Comparison of ENCODE assay signal across 25 mouse cellular contexts in the genomic region with DNA sequence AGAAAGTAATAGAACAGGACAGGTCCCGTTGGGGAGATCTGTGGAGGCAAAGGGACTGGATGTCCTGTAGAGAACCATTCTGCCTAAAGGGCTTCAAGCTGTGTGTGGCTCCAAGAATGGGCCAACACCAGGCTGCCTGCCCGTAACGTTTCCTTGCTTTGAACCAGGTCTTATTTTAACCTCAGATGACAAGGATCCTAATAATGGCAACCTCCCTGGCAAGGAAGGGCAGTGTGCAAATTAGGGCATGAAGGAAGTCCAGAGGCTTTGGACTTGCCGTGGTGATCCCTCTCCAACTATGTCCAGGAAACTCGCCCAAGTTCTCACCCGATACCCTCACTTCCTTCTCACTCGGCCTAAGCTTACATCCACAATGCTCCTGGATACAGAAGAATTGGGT. TPM values are rescaled to one million over a fixed set of nuclear protein-coding genes. Genes with fewer than 3 reads are reported as not detected.
A peak's percentile ranks its signal among the peaks of the same experiment; 100 is the strongest.
DNase-seq lines count a peak whose midpoint lies in the region; ATAC-seq lines count a peak whose summit lies in the region.
"Had no signal": no experiment of that assay in that cellular context is flagged by ENCODE, and none has a peak within 500 bp of the region (broad histone marks: within the 10 kb centered on the region; RNA-seq: fewer than 3 reads in every experiment).

No protein-coding gene starts in this region.

- H3K4me2 ChIP-seq in heart, embryonic 12.5 days, result no peak overlapping the region
- no peak overlapping the region for H3K4me2 ChIP-seq in kidney, embryonic 16.5 days (replicated peaks; ENCODE audit: low read depth, low read length)
- H3K4me2 ChIP-seq: embryonic facial prominence, embryonic 12.5 days; forebrain, embryonic 15.5 days; heart, embryonic 13.5 days; hindbrain, embryonic 14.5 days; intestine, embryonic 15.5 days had no signal

- H3K27ac ChIP-seq in heart, embryonic 12.5 days (ENCODE audit: poor library complexity, severe bottlenecking), result no peak overlapping the region
- H3K27ac ChIP-seq in kidney, embryonic 16.5 days (ENCODE audit: low read length), result no peak overlapping the region
- H3K27ac ChIP-seq: embryonic facial prominence, embryonic 12.5 days; forebrain, embryonic 15.5 days; heart, embryonic 13.5 days; hindbrain, embryonic 10.5 days; hindbrain, embryonic 14.5 days; intestine, embryonic 15.5 days had no signal

- intact Hi-C loops in heart, postnatal 10 days (cut with DNase I), result no loop called here
- intact Hi-C loops in left cerebral cortex, postnatal 14 days (cut with DNase I), result no loop called here

- DNase-seq in heart, adult 11 months, result peak; percentile 95
- peak; percentile 25 to 47 for DNase-seq in heart, adult 9 months (ENCODE audit: low spot score in 2 of 2)
- DNase-seq in heart, postnatal 4 days, result no peak
- peak; percentile 9 to 29 for DNase-seq in heart, postnatal 10 days
- DNase-seq in left cerebral cortex, postnatal 14 days (ENCODE audit: low spot score in 2 of 2), result no peak
- DNase-seq: adrenal gland, postnatal 10 days; cerebellum, adult 11 months; cerebellum, adult 8-10 months; cerebellum, postnatal 14 days; kidney, adult 18-20 months had no signal

- no peak for ATAC-seq in heart, embryonic 12.5 days (ENCODE audit: insufficient number of reproducible peaks, low FRiP score)
- ATAC-seq in kidney, embryonic 16.5 days (ENCODE audit: low FRiP score, low TSS enrichment), result no peak
- ATAC-seq: forebrain, embryonic 15.5 days; intestine, embryonic 15.5 days had no signal

- H3K36me3 ChIP-seq in heart, embryonic 12.5 days, result no peaks in the 10 kb centered on the region
- H3K36me3 ChIP-seq in kidney, embryonic 16.5 days (ENCODE audit: insufficient read depth, low read length), result no peaks in the 10 kb centered on the region
- H3K36me3 ChIP-seq: embryonic facial prominence, embryonic 12.5 days; forebrain, embryonic 15.5 days; heart, embryonic 13.5 days; hindbrain, embryonic 10.5 days; intestine, embryonic 15.5 days had no signal

- no peak overlapping the region for H3K4me3 ChIP-seq in heart, embryonic 12.5 days
- H3K4me3 ChIP-seq in kidney, embryonic 16.5 days (ENCODE audit: low read length), result no peak overlapping the region
- H3K4me3 ChIP-seq: embryonic facial prominence, embryonic 12.5 days; forebrain, embryonic 15.5 days; heart, embryonic 13.5 days; hindbrain, embryonic 10.5 days; intestine, embryonic 15.5 days had no signal

- H3K27me3 ChIP-seq in heart, embryonic 12.5 days (replicated peaks), result peaks cover 17% of the 10 kb centered on the region; the same call in 1 of the 2 replicates
- H3K27me3 ChIP-seq in kidney, embryonic 16.5 days (ENCODE audit: insufficient read depth, low read length), result peaks cover 30% of the 10 kb centered on the region
- H3K27me3 ChIP-seq: embryonic facial prominence, embryonic 12.5 days; forebrain, embryonic 15.5 days had no signal

- H3K9ac ChIP-seq in heart, embryonic 12.5 days, result no peak overlapping the region
- H3K9ac ChIP-seq in kidney, embryonic 16.5 days (replicated peaks; ENCODE audit: low read length), result no peak overlapping the region
- H3K9ac ChIP-seq: embryonic facial prominence, embryonic 12.5 days; forebrain, embryonic 15.5 days; heart, embryonic 13.5 days; hindbrain, embryonic 14.5 days; intestine, embryonic 15.5 days had no signal

- peaks cover 17% of the 10 kb centered on the region for H3K4me1 ChIP-seq in heart, embryonic 12.5 days (replicated peaks)
- H3K4me1 ChIP-seq in kidney, embryonic 16.5 days (ENCODE audit: insufficient read depth, low read length), result 0 out of 2 replicates have a peak, but pooled peaks cover under 1% of the 10 kb centered on the region
- H3K4me1 ChIP-seq: intestine, embryonic 15.5 days had no signal

- H3K9me3 ChIP-seq in heart, embryonic 12.5 days (replicated peaks), result no peaks in the 10 kb centered on the region
- H3K9me3 ChIP-seq in kidney, embryonic 16.5 days (ENCODE audit: low read length), result no peaks in the 10 kb centered on the region
- H3K9me3 ChIP-seq: embryonic facial prominence, embryonic 12.5 days; forebrain, embryonic 15.5 days; heart, embryonic 13.5 days; hindbrain, embryonic 10.5 days; intestine, embryonic 15.5 days had no signal

- WGBS in heart, embryonic 12.5 days, result 51% methylated on average over 7 of the region's 7 CpGs
- 76% methylated on average over 7 of the region's 7 CpGs for WGBS in kidney, embryonic 16.5 days

RNA-seq across cellular contexts. Expression of a gene that starts 9.4 kb away (rescaled TPM):
- polyA plus RNA-seq in heart, embryonic 12.5 days (2016; fragmentation: Nextera tagmentation; extraction: Ambion mirVana), result 0.06 and 0.13 TPM in 2 replicates
- under 1 TPM; 0.14 to 0.23 TPM for total RNA-seq in heart, postnatal 4 days (2021)
- total RNA-seq in heart, postnatal 10 days (2021), result under 1 TPM; 0.15 to 0.22 TPM
- 0.04 and 0.05 TPM in 2 replicates for polyA plus RNA-seq in kidney, embryonic 16.5 days (2015; fragmentation: Nextera tagmentation; extraction: Ambion mirVana)
- not detected for total RNA-seq in left cerebral cortex, postnatal 14 days (2021)
- total RNA-seq: common myeloid progenitor, adult 5-6 weeks; MEL had no signal
- polyA plus RNA-seq: brain, embryonic 14.5 days; C2C12; forebrain, embryonic 11.5 days; forebrain, embryonic 15.5 days; heart, embryonic 13.5 days; heart, postnatal 0 days; hindbrain, embryonic 10.5 days; hindbrain, embryonic 14.5 days; intestine, embryonic 15.5 days had no signal

RNA-seq across cellular contexts. Expression of a gene that starts 47.9 kb away (rescaled TPM):
- 0.27 and 0.40 TPM in 2 replicates for polyA plus RNA-seq in heart, embryonic 12.5 days (2016; fragmentation: Nextera tagmentation; extraction: Ambion mirVana)
- under 1 TPM in 1 of 2 experiments, not detected in 1; 0.14 TPM for total RNA-seq in heart, postnatal 4 days (2021)
- total RNA-seq in heart, postnatal 10 days (2021), result not detected
- polyA plus RNA-seq in kidney, embryonic 16.5 days (2015; fragmentation: Nextera tagmentation; extraction: Ambion mirVana), result not detected in 2 replicates
- total RNA-seq in left cerebral cortex, postnatal 14 days (2021), result under 1 TPM; 0.49 to 0.64 TPM
- total RNA-seq: adrenal gland, postnatal 10 days; adrenal gland, postnatal 4 days; common myeloid progenitor, adult 5-6 weeks; MEL had no signal
- polyA plus RNA-seq: C2C12; forebrain, embryonic 11.5 days; intestine, embryonic 15.5 days had no signal

Comparison
In these comparisons a context has a peak if more than half of its experiments do, and no peak if none do; other contexts are left out.
1. DNase-seq: peak in heart, adult 11 months (single experiment), heart, adult 9 months (2 of 2) and heart, postnatal 10 days (2 of 2); none in heart, postnatal 4 days (single experiment) and left cerebral cortex, postnatal 14 days (0 of 2).